Mouse (Mus musculus) ovary, adult 18-20 months (tissue): Measurements from ENCODE around the gene Atraid.

ENCODE experiments used
- DNase-seq: peaks from one replicate; pipeline ENCODE4 v3.0.0; 2022; ENCODE audit warnings: low spot score, mixed read lengths

The Atraid gene

GRCm38 (mm10) chr5:31054261-31055215, 6.4 kb downstream of the Atraid start, which contains the start of gene Cad:
TSS of gene Cad (plus strand) at chr5:31054780.
- peak; percentile 92 for DNase-seq

- no peak for DNase-seq
Measured at GRCm38 (mm10) chr5:31055216-31056140, 7.4 kb downstream of the Atraid start.

- no peak for DNase-seq
Measured at GRCm38 (mm10) chr5:31069810-31070209, 21.7 kb downstream of the Atraid start.

- no peak for DNase-seq
Measured at GRCm38 (mm10) chr5:31071059-31071458, 22.9 kb downstream of the Atraid start.

GRCm38 (mm10) chr5:31071821-31072220, 23.7 kb downstream of the Atraid start:
- DNase-seq = no peak

GRCm38 (mm10) chr5:31073176-31073575, 25.1 kb downstream of the Atraid start:
- no peak for DNase-seq

- no peak for DNase-seq
Measured at GRCm38 (mm10) chr5:31076346-31076745, 28.2 kb downstream of the Atraid start.

GRCm38 (mm10) chr5:31080059-31080794, 32.1 kb downstream of the Atraid start:
- DNase-seq = peak; percentile 25

GRCm38 (mm10) chr5:31080795-31081164, 32.7 kb downstream of the Atraid start:
- DNase-seq = no peak

- no peak for DNase-seq
Measured at GRCm38 (mm10) chr5:31081386-31081785, 33.3 kb downstream of the Atraid start.

GRCm38 (mm10) chr5:31082355-31082754, 34.2 kb downstream of the Atraid start:
- no peak for DNase-seq

- no peak for DNase-seq
Measured at GRCm38 (mm10) chr5:31082935-31083625, 35.0 kb downstream of the Atraid start.

- no peak for DNase-seq
Measured at GRCm38 (mm10) chr5:31083949-31084348, 35.8 kb downstream of the Atraid start.

GRCm38 (mm10) chr5:31086606-31087005, 38.5 kb downstream of the Atraid start:
- no peak for DNase-seq

GRCm38 (mm10) chr5:31087131-31087530, 39.0 kb downstream of the Atraid start:
- no peak for DNase-seq

GRCm38 (mm10) chr5:31092231-31092975, 44.3 kb downstream of the Atraid start:
- no peak for DNase-seq

GRCm38 (mm10) chr5:31093151-31094041, 45.3 kb downstream of the Atraid start:
- no peak for DNase-seq

- DNase-seq = no peak
Measured at GRCm38 (mm10) chr5:31094100-31094798, 46.1 kb downstream of the Atraid start.
